17 mouse cellular contexts compared by ENCODE assay signal in genomic region chr17:49526566-49526965, GRCm38 (mm10). TPM values are rescaled to one million over a fixed set of nuclear protein-coding genes. Genes with fewer than 3 reads are reported as not detected.
DNase-seq lines count a peak whose midpoint lies in the region; TF ChIP-seq lines count a peak whose summit lies in the region.
"Had no signal": no experiment of that assay in that cellular context is flagged by ENCODE, and none has a peak within 500 bp of the region (broad histone marks: within the 10 kb centered on the region; RNA-seq: fewer than 3 reads in every experiment).

No protein-coding gene starts in this region.

- no peaks in the 10 kb centered on the region for H3K27me3 ChIP-seq in cerebellum, adult 2 months (ENCODE audit: control insufficient read depth, insufficient read depth, low read length)
- H3K27me3 ChIP-seq: embryonic facial prominence, embryonic 13.5 days; embryonic facial prominence, embryonic 15.5 days; forebrain, embryonic 12.5 days; Patski had no signal

- WGBS in cerebellum, adult 2 months = 92% methylated on average over 5 of the region's 5 CpGs

- no peak for DNase-seq in cerebellum, adult 2 months
- DNase-seq in cerebellum, adult 9-10 months = no peak
- no peak for DNase-seq in layer of hippocampus, adult 2 months (ENCODE audit: low spot score in 2 of 2)
- no peak for DNase-seq in layer of hippocampus, adult 9-11 months
- peak; percentile 22 for DNase-seq in brain, adult 2 months (ENCODE audit: low read depth, low spot score)
- DNase-seq: adrenal gland, adult 8-10 months; adrenal gland, postnatal 14 days; adrenal gland, postnatal 36 days; B cell, adult 2 months; embryo, embryonic 11 days had no signal

- no peak for TF ChIP-seq CTCF in cerebellum, adult 2 months (IDR thresholded peaks at IDR 0.05; ENCODE audit: borderline replicate concordance, insufficient read depth, low read depth, low read length)
- no peak for TF ChIP-seq CTCF in layer of hippocampus, adult 2 months (conservative IDR thresholded peaks at IDR 0.05)

- no peak for TF ChIP-seq POLR2A in cerebellum, adult 2 months (IDR thresholded peaks at IDR 0.05; ENCODE audit: borderline replicate concordance, insufficient read depth, low read length)

- H3K27ac ChIP-seq in cerebellum, adult 2 months (ENCODE audit: insufficient read depth, low read length) = peak overlapping the region; percentile 83; the same call in 1 of the 2 replicates
- H3K27ac ChIP-seq in layer of hippocampus, adult 2 months = peak overlapping the region; percentile 74
- H3K27ac ChIP-seq: embryonic facial prominence, embryonic 13.5 days; embryonic facial prominence, embryonic 15.5 days; forebrain, embryonic 10.5 days; forebrain, embryonic 12.5 days had no signal

- H3K4me3 ChIP-seq in cerebellum, adult 2 months (replicated peaks; ENCODE audit: insufficient read depth, low read depth, low read length) = no peak overlapping the region
- no peak overlapping the region for H3K4me3 ChIP-seq in layer of hippocampus, adult 2 months
- H3K4me3 ChIP-seq: embryonic facial prominence, embryonic 13.5 days; embryonic facial prominence, embryonic 15.5 days; erythroblast, embryonic 14.5 days; forebrain, embryonic 10.5 days; forebrain, embryonic 12.5 days had no signal

- H3K4me1 ChIP-seq in cerebellum, adult 2 months (ENCODE audit: control insufficient read depth, insufficient read depth, low read length) = peaks cover 45% of the 10 kb centered on the region

RNA-seq across cellular contexts. Expression of gene Daam2, which starts 37.6 kb away (rescaled TPM):
- 54.4 TPM in 2 replicates for polyA plus RNA-seq in cerebellum, adult 2 months (2012; rRNA removed)
- total RNA-seq in layer of hippocampus, adult 2 months (2021) = 10 to 100 TPM; 61.2 to 66.7 TPM
- polyA plus RNA-seq: erythroblast, embryonic 14.5 days; G1E had no signal
